Mouse (Mus musculus): ENCODE measurements around the gene Pwwp2b. TPM values are rescaled to one million over a fixed set of nuclear protein-coding genes. Genes with fewer than 3 reads are reported as not detected.
A peak's percentile ranks its signal among the peaks of the same experiment; 100 is the strongest.

Gene Pwwp2b
- total RNA-seq, 2 experiments from 2014 or later = 27.6 to 30.4 TPM

GRCm38 (mm10) chr7:139254626-139255025 is 6.3 kb downstream of the Pwwp2b start:
- no peak for DNase-seq (ENCODE audit: low spot score in 2 of 2)

DNA sequence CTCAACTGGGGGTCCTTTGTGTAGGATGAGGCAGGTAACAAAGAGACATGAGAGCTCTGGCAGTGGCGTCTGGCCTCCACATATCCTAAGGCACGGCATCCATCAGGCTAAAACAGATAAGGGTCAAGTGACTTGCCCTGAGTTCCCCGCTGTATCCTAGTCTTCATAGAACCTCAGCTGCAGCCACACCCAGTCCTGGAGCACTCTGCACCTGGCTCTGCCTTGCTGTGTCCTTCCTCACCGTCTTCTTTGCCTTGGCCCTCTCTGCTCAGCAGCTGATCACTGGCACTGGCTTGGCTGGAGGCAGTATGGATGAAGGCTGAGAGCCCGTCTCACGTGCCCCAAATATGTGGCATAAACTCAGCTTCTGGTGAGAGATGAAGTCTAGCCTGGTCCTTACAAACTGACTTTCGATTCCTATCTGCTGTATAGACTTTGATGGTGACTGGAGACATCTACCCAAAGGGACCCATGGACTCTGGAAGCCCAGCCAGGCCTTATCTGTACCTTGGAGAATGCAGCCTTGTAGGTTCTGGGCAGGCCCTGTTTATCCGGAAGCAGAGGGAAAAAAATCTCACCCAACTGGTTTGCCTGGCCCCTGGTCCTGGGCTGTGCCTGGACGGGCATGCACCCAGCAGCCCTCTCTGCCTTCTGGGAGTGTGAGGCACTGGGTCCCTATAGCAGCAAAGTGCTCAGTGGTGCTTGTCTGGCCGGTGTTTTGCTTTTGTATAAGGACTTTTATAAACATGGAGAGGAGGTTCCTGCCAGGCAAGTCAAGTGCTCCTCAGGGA is 9.7 kb downstream of the Pwwp2b start:
- DNase-seq (ENCODE audit: low spot score in 2 of 2) = no peak

GRCm38 (mm10) chr7:139264337-139264736 is 16.1 kb downstream of the Pwwp2b start:
- DNase-seq (ENCODE audit: low spot score in 2 of 2) = no peak

GRCm38 (mm10) chr7:139265634-139266033 is 17.4 kb downstream of the Pwwp2b start:
- no peak for DNase-seq (ENCODE audit: low spot score in 2 of 2)

DNA sequence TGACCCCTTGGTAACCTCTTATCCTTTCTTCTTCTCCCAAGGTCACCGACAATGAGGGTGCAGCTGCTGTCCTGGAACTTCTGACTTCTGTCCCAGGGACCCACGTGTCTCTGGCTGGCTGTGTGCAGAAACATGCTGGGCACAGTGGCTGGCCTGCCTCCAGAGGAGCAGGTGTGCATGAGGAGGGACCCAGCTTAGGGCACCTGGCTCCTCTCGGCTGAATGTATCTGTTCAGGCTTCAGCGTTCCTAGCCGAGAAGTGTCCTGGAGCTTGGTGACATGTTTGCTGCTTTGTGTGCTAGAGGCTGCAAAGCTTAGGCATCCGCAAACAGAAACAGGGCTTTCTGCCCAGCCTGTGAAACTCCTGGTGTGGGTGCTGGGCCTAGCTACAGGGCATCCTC is 18.1 kb downstream of the Pwwp2b start:
- no peak for DNase-seq (ENCODE audit: low spot score in 2 of 2)

GRCm38 (mm10) chr7:139266886-139267870 is 18.9 kb downstream of the Pwwp2b start:
- DNase-seq (ENCODE audit: low spot score in 2 of 2) = no peak

DNA sequence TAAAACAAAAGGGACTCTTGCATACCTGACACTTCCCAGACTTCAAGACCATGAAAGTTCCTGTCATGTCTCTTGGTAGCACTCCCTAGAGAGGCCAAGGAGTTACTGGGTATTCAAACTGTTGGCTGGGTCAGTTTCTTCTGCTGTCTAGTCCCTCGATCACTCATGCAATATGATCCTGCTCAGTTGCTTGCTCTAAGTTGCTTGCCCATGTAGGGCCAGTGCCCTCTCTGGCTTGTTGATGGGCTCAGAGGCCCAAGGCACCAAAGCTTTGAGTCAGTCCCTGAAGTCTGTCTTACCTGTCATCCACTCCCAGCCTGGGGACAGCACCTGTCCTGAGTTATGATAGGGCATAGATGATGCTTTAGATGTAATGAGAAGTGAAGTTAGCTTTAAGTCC is 22.5 kb downstream of the Pwwp2b start:
- DNase-seq (ENCODE audit: low spot score in 2 of 2) = no peak

- peak; percentile 49 to 60 for DNase-seq (ENCODE audit: low spot score in 2 of 2)
These were observed 23.6 kb downstream of the Pwwp2b start for GRCm38 (mm10) chr7:139271871-139272270.

DNA sequence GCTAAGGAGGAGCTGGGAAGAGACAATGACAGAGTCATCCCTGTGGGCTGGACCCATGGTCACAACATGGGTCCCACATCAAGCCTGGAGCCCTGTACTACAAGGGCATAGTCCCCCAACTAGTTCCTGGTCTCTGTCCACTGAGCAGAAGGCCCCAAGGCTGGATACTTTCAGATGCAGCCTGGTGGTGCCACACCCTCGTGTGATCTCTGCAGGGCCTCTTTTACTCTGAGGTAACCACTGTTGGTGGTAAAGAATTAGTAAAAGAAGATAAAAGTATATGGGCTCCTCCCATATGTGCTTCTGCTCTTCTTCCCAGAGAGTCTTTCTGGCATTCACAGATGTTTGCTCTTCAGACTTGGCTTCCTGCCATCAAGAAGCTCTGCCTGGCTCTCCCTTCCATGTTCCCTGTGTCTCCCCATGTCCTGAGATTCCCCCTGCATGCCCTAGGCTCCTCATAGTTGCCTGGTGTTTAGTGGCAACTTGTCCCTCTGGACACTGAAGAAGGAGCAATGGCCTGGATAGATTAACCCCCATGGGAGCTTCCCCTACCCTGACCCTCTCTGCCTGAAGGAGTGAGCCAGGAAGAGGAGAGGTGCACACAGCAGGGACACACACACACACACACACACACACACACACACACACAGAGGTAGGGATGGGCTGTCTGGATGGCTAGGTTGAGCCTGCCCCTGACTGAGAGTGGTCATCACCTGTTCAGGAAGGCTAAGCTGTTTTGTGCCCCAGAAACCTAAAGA is 24.5 kb downstream of the Pwwp2b start:
- DNase-seq (ENCODE audit: low spot score in 2 of 2) = peak in 1 of 2 experiments; percentile 52

DNA sequence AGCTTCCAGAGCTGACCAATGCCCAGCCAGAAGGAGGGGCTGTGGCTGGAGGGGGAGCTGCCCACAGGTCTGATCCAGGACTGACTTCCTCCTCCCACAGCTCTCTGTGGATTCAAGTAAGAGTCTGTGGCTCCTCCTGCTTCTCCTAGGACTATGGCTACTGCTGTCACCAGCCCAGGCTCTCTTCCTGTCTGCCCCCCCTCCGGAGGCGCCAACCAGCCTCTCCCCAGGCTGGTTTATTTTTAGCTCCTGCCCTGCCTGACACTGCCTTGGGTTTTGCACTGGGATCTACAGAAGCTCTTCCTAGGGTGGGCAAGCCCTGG is 25.1 kb downstream of the Pwwp2b start:
- DNase-seq (ENCODE audit: low spot score in 2 of 2) = no peak

DNA sequence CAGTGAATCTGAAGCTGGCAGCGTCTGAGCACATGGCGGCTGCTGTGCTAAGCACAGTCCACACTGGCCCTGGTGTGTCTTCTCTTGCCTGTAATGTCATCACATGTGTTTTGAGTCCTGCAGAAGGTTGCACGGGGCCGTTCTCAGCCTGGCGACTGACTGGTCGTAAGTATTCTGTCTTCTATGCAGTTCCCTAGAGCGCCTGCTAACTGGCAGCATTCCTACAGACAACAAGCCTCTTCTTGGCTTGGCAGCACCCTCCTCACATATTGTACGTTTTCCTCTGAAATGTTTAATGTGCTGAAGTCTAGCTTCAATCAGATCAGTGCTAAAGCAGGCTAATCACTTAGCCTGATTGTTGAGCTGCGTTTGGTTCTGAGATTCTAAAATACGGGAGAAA is 27.3 kb downstream of the Pwwp2b start:
- peak; percentile 41 to 52 for DNase-seq (ENCODE audit: low spot score in 2 of 2)

- no peak for DNase-seq (ENCODE audit: low spot score in 2 of 2)
These were observed 27.9 kb downstream of the Pwwp2b start for GRCm38 (mm10) chr7:139276150-139276549.

- no peak for DNase-seq (ENCODE audit: low spot score in 2 of 2)
These were observed 29.3 kb downstream of the Pwwp2b start for GRCm38 (mm10) chr7:139277536-139277935.

DNA sequence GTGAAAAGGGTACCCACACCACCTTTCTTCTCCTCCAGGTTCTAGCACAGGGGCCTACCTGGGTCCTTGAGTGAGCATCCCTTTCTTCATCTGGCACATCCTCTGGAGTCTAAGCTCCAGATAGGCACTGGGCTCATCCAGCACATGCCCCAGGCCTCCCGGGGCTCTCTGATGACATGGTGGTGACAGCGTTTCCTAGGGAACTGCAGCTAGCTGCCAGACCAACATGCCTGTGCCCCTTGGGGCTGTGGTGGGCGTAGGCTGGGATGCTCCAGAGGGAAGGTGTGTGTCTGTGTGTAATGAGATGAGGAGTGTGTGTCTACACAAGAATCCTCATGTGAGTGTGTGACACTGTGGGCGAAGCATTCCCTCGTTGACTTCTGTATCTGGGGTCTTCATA is 31.3 kb downstream of the Pwwp2b start:
- no peak for DNase-seq (ENCODE audit: low spot score in 2 of 2)

DNA sequence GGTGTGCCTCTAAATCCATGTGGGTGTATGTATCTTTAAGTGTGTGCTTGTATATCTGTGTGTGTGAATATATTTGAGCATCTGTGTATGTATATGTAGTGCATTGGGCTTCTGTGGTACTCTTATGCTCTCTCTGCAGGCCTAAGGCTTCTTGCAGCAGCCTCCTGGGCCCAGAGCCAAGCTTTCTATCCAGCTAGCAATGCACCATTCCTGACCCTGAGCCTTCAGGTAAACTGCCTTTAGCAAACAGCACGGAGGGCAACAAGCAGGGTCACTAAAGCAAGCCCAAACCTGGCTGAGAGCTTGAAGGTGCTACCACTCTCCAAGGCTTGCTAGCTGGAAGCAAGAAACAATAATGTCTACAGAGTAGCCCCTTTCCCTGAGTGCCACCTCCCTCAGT is 31.8 kb downstream of the Pwwp2b start:
- DNase-seq (ENCODE audit: low spot score in 2 of 2) = no peak

- no peak for DNase-seq (ENCODE audit: low spot score in 2 of 2)
These were observed 32.9 kb downstream of the Pwwp2b start for GRCm38 (mm10) chr7:139281195-139281594.

- no peak for DNase-seq (ENCODE audit: low spot score in 2 of 2)
These were observed 33.8 kb downstream of the Pwwp2b start for GRCm38 (mm10) chr7:139282037-139282436.

DNA sequence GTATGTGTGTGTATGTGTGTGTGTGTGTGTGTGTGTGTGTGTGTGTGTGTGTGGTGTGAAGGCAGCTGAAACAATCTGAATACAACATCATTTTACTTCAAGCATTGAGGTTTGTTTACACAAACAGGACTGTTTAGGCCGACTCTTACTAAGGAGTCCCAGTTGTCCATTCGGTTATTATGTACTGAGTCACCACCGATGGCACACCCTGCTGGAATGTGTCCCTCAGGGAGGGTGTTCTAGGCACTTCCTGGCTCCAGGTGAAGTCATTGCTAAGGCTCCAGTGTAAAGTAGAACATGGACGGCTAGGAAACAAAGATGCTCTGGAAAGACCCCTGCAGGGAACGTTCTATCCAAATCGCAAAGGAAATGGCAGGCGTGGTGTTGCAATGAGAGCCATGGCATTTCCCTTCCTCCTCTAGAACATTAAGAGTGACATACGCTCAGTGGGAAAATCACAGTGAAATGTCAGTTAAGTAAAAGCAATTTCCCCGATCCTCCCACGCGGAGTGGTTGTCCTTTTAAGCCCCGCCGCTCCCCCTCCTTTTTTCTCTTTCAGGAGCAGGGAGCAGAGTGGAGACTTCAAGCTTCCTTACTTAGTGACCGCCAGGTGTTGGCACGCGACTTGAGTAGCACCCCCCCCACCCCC is 37.1 kb downstream of the Pwwp2b start:
- peak in 1 of 2 experiments; percentile 57 for DNase-seq (ENCODE audit: low spot score in 2 of 2)

- no peak for DNase-seq (ENCODE audit: low spot score in 2 of 2)
These were observed 40.3 kb downstream of the Pwwp2b start for GRCm38 (mm10) chr7:139288540-139288939.

- no peak for DNase-seq (ENCODE audit: low spot score in 2 of 2)
These were observed 45.1 kb downstream of the Pwwp2b start for GRCm38 (mm10) chr7:139293350-139293749.

- no peak for DNase-seq (ENCODE audit: low spot score in 2 of 2)
These were observed 45.8 kb downstream of the Pwwp2b start for GRCm38 (mm10) chr7:139294076-139294475.

Data from layer of hippocampus, postnatal 14 days (tissue).